In the genomic region with DNA sequence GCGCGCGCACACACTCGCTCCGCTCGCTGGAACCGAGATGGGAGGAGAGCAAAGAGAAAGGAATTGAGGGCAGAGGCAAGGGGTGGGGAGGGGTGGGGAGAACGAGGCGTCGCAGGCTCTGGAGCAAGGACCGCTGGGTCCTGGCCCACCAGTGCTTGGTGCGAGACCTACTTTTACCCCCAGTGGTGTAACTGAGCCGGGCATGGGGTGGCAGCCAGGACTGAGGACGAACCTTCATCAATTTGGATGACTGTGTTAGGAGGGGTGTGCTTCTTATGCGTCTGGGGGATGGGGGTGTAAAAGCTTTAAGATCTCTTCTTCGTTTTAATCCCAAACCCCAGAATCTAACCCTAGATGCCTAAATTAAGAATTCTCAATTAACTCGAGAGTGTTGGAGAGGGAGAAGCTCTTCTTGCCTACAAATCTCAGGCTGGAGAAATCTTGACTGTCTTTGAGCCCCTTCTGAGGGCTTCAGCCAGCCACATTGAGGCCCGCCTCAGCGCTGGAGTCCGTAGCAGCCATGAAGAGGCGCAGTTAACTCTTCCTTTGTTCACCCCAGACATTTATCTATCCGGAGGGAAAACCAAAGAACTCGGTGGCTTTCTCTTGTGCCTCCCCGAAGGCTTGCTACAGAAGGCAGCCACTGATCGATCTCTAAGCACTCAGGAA, we compare ENCODE assay signal across 9 mouse cellular contexts. TPM values are rescaled to one million over a fixed set of nuclear protein-coding genes. Genes with fewer than 3 reads are reported as not detected.
DNase-seq lines count a peak whose midpoint lies in the region; ATAC-seq lines count a peak whose summit lies in the region.
"Had no signal": no experiment of that assay in that cellular context is flagged by ENCODE, and none has a peak within 500 bp of the region (broad histone marks: within the 10 kb centered on the region; RNA-seq: fewer than 3 reads in every experiment).

No protein-coding gene starts in this region.

- peak overlapping the region; percentile 87 for H3K27ac ChIP-seq in heart, embryonic 16.5 days (ENCODE audit: low read length)
- H3K27ac ChIP-seq in hindbrain, embryonic 10.5 days, result peak overlapping the region; percentile 95
- peak overlapping the region; percentile 68; the same call in 1 of the 2 replicates for H3K27ac ChIP-seq in midbrain, embryonic 11.5 days (ENCODE audit: low read depth, low read length)

- H3K4me1 ChIP-seq in heart, embryonic 16.5 days (ENCODE audit: control insufficient read depth, insufficient read depth, low read length), result peaks cover 40% of the 10 kb centered on the region
- peaks cover 51% of the 10 kb centered on the region for H3K4me1 ChIP-seq in hindbrain, embryonic 10.5 days (replicated peaks)
- peaks cover 27% of the 10 kb centered on the region for H3K4me1 ChIP-seq in midbrain, embryonic 11.5 days (ENCODE audit: control insufficient read depth, insufficient read depth, low read length)

- H3K9me3 ChIP-seq in heart, embryonic 16.5 days (replicated peaks; ENCODE audit: control insufficient read depth, low read length), result no peaks in the 10 kb centered on the region
- H3K9me3 ChIP-seq in hindbrain, embryonic 10.5 days, result no peaks in the 10 kb centered on the region
- no peaks in the 10 kb centered on the region for H3K9me3 ChIP-seq in midbrain, embryonic 11.5 days (ENCODE audit: control insufficient read depth, low read length)

- H3K4me3 ChIP-seq in heart, embryonic 16.5 days (ENCODE audit: low read length), result peak overlapping the region; percentile 86
- H3K4me3 ChIP-seq in hindbrain, embryonic 10.5 days, result peak overlapping the region; percentile 82
- peak overlapping the region; percentile 68 for H3K4me3 ChIP-seq in midbrain, embryonic 11.5 days (ENCODE audit: low read depth, low read length)

- H3K4me2 ChIP-seq in heart, embryonic 16.5 days (ENCODE audit: low read depth, low read length), result peak overlapping the region; percentile 75
- peak overlapping the region; percentile 83 for H3K4me2 ChIP-seq in midbrain, embryonic 11.5 days

- ATAC-seq in heart, embryonic 16.5 days (replicated peaks; ENCODE audit: extremely low read depth, insufficient read depth, low FRiP score), result no peak
- no peak for ATAC-seq in midbrain, embryonic 11.5 days (ENCODE audit: low FRiP score)

- peak overlapping the region; percentile 91 for H3K9ac ChIP-seq in heart, embryonic 16.5 days (ENCODE audit: low read length)
- peak overlapping the region; percentile 89 for H3K9ac ChIP-seq in midbrain, embryonic 11.5 days (ENCODE audit: low read length)

- H3K36me3 ChIP-seq in heart, embryonic 16.5 days (ENCODE audit: control insufficient read depth, insufficient read depth), result no peaks in the 10 kb centered on the region
- H3K36me3 ChIP-seq in hindbrain, embryonic 10.5 days, result no peaks in the 10 kb centered on the region
- no peaks in the 10 kb centered on the region for H3K36me3 ChIP-seq in midbrain, embryonic 11.5 days (ENCODE audit: control insufficient read depth, insufficient read depth, low read length)

- no peaks in the 10 kb centered on the region for H3K27me3 ChIP-seq in heart, embryonic 16.5 days (ENCODE audit: control insufficient read depth, insufficient read depth, low read length)
- H3K27me3 ChIP-seq in hindbrain, embryonic 10.5 days (ENCODE audit: insufficient read depth, poor library complexity, severe bottlenecking), result no peaks in the 10 kb centered on the region
- no peaks in the 10 kb centered on the region for H3K27me3 ChIP-seq in midbrain, embryonic 11.5 days (ENCODE audit: control insufficient read depth, insufficient read depth, low read length)
- H3K27me3 ChIP-seq: Patski had no signal

- WGBS in heart, embryonic 16.5 days, result 4% methylated on average over 25 of the region's 25 CpGs
- WGBS in hindbrain, embryonic 10.5 days, result 1% methylated on average over 25 of the region's 25 CpGs
- WGBS in midbrain, embryonic 11.5 days, result 3% methylated on average over 25 of the region's 25 CpGs

- no peak for DNase-seq in heart, adult 11 months
- peak; percentile 53 for DNase-seq in NIH3T3 (ENCODE audit: low read depth)
- DNase-seq in hindbrain, embryonic 10.5 days (ENCODE audit: low spot score), result peak; percentile 44
- DNase-seq in midbrain, embryonic 11.5 days (ENCODE audit: low spot score, missing footprints), result no peak
- DNase-seq in Muller cell, postnatal 12 days (ENCODE audit: inconsistent ontology term), result no peak
- DNase-seq in layer of hippocampus, adult 9-11 months, result no peak
- DNase-seq in spleen, postnatal 4 days (ENCODE audit: low spot score in 2 of 2), result no peak

RNA-seq across cellular contexts. Expression of gene Kirrel, which starts 0.4 kb away (rescaled TPM):
- 7.6 and 10.2 TPM in 2 replicates for polyA plus RNA-seq in heart, embryonic 16.5 days (2015; fragmentation: Nextera tagmentation; extraction: Ambion mirVana)
- polyA plus RNA-seq in hindbrain, embryonic 10.5 days (2016; fragmentation: Nextera tagmentation; extraction: Ambion mirVana), result 11.7 and 13.0 TPM in 2 replicates
- 6.4 and 7.4 TPM in 2 replicates for polyA plus RNA-seq in midbrain, embryonic 11.5 days (2014; fragmentation: Nextera tagmentation; extraction: Ambion mirVana)

Comparison
In these comparisons a context has a peak if more than half of its experiments do, and no peak if none do; other contexts are left out.
1. DNase-seq: peak in NIH3T3 (single experiment) and hindbrain, embryonic 10.5 days (single experiment); none in heart, adult 11 months (single experiment), midbrain, embryonic 11.5 days (single experiment), Muller cell, postnatal 12 days (single experiment), layer of hippocampus, adult 9-11 months (single experiment) and spleen, postnatal 4 days (0 of 2).
2. Peak in every context shown above with its lines, with median percentiles within 50 percentile points of each other: H3K27ac ChIP-seq and H3K4me3 ChIP-seq.